16 mouse cellular contexts compared by ENCODE assay signal in the genomic region with DNA sequence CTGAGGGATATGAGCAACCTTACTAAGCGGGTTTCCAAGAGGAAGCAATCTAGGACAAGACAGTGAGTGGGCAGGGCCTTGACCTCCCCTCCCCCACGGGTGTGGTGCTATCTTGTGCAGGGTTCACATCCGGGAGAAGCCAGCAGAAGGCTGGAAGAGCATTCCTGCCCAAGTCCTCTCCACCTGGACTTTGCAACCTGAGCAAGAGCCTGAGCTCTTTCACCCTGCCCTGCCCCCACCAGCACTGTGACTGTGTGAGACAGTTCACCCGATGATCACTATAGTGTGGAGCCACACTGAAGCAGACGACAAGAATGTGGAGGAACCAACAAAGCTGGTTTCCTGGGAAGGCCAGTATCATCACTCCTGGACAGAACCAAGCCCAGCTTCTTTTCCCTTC. TPM values are rescaled to one million over a fixed set of nuclear protein-coding genes. Genes with fewer than 3 reads are reported as not detected.
DNase-seq lines count a peak whose midpoint lies in the region; ATAC-seq and TF ChIP-seq lines count a peak whose summit lies in the region.
"Had no signal": no experiment of that assay in that cellular context is flagged by ENCODE, and none has a peak within 500 bp of the region (broad histone marks: within the 10 kb centered on the region; RNA-seq: fewer than 3 reads in every experiment).

No protein-coding gene starts in this region.

- no peak overlapping the region for H3K4me2 ChIP-seq in kidney, embryonic 14.5 days (replicated peaks; ENCODE audit: low read depth, low read length)
- no peak overlapping the region for H3K4me2 ChIP-seq in intestine, embryonic 15.5 days (replicated peaks)
- H3K4me2 ChIP-seq in liver, postnatal 0 days (ENCODE audit: low read depth, low read length) = peak overlapping the region; percentile 35
- H3K4me2 ChIP-seq: embryonic facial prominence, embryonic 15.5 days; forebrain, embryonic 13.5 days; limb, embryonic 12.5 days; neural tube, embryonic 13.5 days had no signal

- H3K27ac ChIP-seq in kidney, embryonic 14.5 days (ENCODE audit: low read depth, low read length) = no peak overlapping the region
- peak overlapping the region; percentile 33; the same call in 1 of the 2 replicates for H3K27ac ChIP-seq in intestine, embryonic 15.5 days
- peak overlapping the region; percentile 11 for H3K27ac ChIP-seq in liver, postnatal 0 days (ENCODE audit: low read depth)
- H3K27ac ChIP-seq: embryonic facial prominence, embryonic 15.5 days; forebrain, embryonic 13.5 days; limb, embryonic 12.5 days; neural tube, embryonic 13.5 days had no signal

- H3K9me3 ChIP-seq in kidney, embryonic 14.5 days (ENCODE audit: control insufficient read depth, low read length) = no peaks in the 10 kb centered on the region
- H3K9me3 ChIP-seq in intestine, embryonic 15.5 days = no peaks in the 10 kb centered on the region
- H3K9me3 ChIP-seq in liver, postnatal 0 days (ENCODE audit: low read length) = no peaks in the 10 kb centered on the region
- H3K9me3 ChIP-seq: embryonic facial prominence, embryonic 15.5 days; forebrain, embryonic 13.5 days; limb, embryonic 12.5 days; neural tube, embryonic 13.5 days had no signal

- DNase-seq in kidney, adult 18-20 months = peak; percentile 75
- DNase-seq in kidney, postnatal 14 days = peak; percentile 74
- DNase-seq in liver, postnatal 0 days = peak; percentile 54
- DNase-seq in urinary bladder, adult 2 months (ENCODE audit: low spot score) = no peak
- no peak for DNase-seq in lung, postnatal 36 days
- DNase-seq in right cerebral cortex, postnatal 4 days = no peak
- DNase-seq: heart, adult 18-20 months; thymus, postnatal 25 days had no signal

- no peak for TF ChIP-seq CTCF in liver, postnatal 0 days (IDR thresholded peaks at IDR 0.05; ENCODE audit: low read depth)

- peaks cover 23% of the 10 kb centered on the region for H3K4me1 ChIP-seq in kidney, embryonic 14.5 days (ENCODE audit: control insufficient read depth, insufficient read depth, low read length)
- peaks cover 30% of the 10 kb centered on the region for H3K4me1 ChIP-seq in intestine, embryonic 15.5 days (replicated peaks)
- H3K4me1 ChIP-seq in liver, postnatal 0 days (ENCODE audit: insufficient read depth) = peaks cover 21% of the 10 kb centered on the region; the same call in 1 of the 2 replicates

- H3K27me3 ChIP-seq in kidney, embryonic 14.5 days (ENCODE audit: control insufficient read depth, insufficient read depth, low read length) = peaks cover 22% of the 10 kb centered on the region
- peaks cover 24% of the 10 kb centered on the region for H3K27me3 ChIP-seq in intestine, embryonic 15.5 days (replicated peaks)
- H3K27me3 ChIP-seq in liver, postnatal 0 days (ENCODE audit: insufficient read depth, low read length) = peaks cover 25% of the 10 kb centered on the region

- WGBS in kidney, embryonic 14.5 days = 41% methylated on average over 5 of the region's 5 CpGs
- 46% methylated on average over 5 of the region's 5 CpGs for WGBS in intestine, embryonic 15.5 days
- 23% methylated on average over 5 of the region's 5 CpGs for WGBS in liver, postnatal 0 days (ENCODE audit: insufficient replicate concordance)

- TF ChIP-seq EP300 in liver, postnatal 0 days (IDR thresholded peaks at IDR 0.05; ENCODE audit: low read depth) = no peak

- H3K4me3 ChIP-seq in kidney, embryonic 14.5 days (ENCODE audit: low read length) = no peak overlapping the region
- H3K4me3 ChIP-seq in intestine, embryonic 15.5 days (replicated peaks) = no peak overlapping the region
- H3K4me3 ChIP-seq in liver, postnatal 0 days (ENCODE audit: low read depth, low read length) = no peak overlapping the region
- H3K4me3 ChIP-seq: embryonic facial prominence, embryonic 15.5 days; forebrain, embryonic 13.5 days; limb, embryonic 12.5 days; neural tube, embryonic 13.5 days had no signal

- no peaks in the 10 kb centered on the region for H3K36me3 ChIP-seq in kidney, embryonic 14.5 days (ENCODE audit: control insufficient read depth, insufficient read depth, low read length)
- no peaks in the 10 kb centered on the region for H3K36me3 ChIP-seq in intestine, embryonic 15.5 days
- H3K36me3 ChIP-seq in liver, postnatal 0 days (replicated peaks; ENCODE audit: insufficient read depth, low read length) = no peaks in the 10 kb centered on the region
- H3K36me3 ChIP-seq: embryonic facial prominence, embryonic 15.5 days; limb, embryonic 12.5 days; neural tube, embryonic 13.5 days had no signal

- no peak overlapping the region for H3K9ac ChIP-seq in kidney, embryonic 14.5 days (ENCODE audit: low read depth, low read length)
- H3K9ac ChIP-seq in intestine, embryonic 15.5 days = no peak overlapping the region
- no peak overlapping the region for H3K9ac ChIP-seq in liver, postnatal 0 days (replicated peaks)
- H3K9ac ChIP-seq: embryonic facial prominence, embryonic 15.5 days; forebrain, embryonic 13.5 days; limb, embryonic 12.5 days; neural tube, embryonic 13.5 days had no signal

- no peak for ATAC-seq in kidney, embryonic 14.5 days (ENCODE audit: low FRiP score, low TSS enrichment)
- peak; percentile 72 for ATAC-seq in intestine, embryonic 15.5 days
- peak; percentile 14; the same call in 1 of the 2 replicates for ATAC-seq in liver, postnatal 0 days
- ATAC-seq: forebrain, embryonic 13.5 days; lung, postnatal 0 days had no signal

RNA-seq across cellular contexts. Expression of a gene that starts 4.7 kb away (rescaled TPM):
- polyA plus RNA-seq in kidney, embryonic 14.5 days (2014; fragmentation: Nextera tagmentation; extraction: Ambion mirVana) = 1.4 and 1.7 TPM in 2 replicates
- polyA plus RNA-seq in intestine, embryonic 15.5 days (2015; fragmentation: Nextera tagmentation; extraction: Ambion mirVana) = 5.8 and 6.1 TPM in 2 replicates
- 1.8 and 3.9 TPM in 2 replicates for polyA plus RNA-seq in liver, postnatal 0 days (2015; fragmentation: Nextera tagmentation; extraction: Ambion mirVana)
- polyA plus RNA-seq in urinary bladder, adult 2 months (2012; rRNA removed) = 2.1 and 2.3 TPM in 2 replicates
- polyA plus RNA-seq: forebrain, embryonic 13.5 days; midbrain, postnatal 0 days; neural tube, embryonic 13.5 days had no signal

RNA-seq across cellular contexts. Expression of a gene that starts 53.1 kb away (rescaled TPM):
- 131 and 224 TPM in 2 replicates for polyA plus RNA-seq in kidney, embryonic 14.5 days (2014; fragmentation: Nextera tagmentation; extraction: Ambion mirVana)
- polyA plus RNA-seq in intestine, embryonic 15.5 days (2015; fragmentation: Nextera tagmentation; extraction: Ambion mirVana) = 138 and 157 TPM in 2 replicates
- polyA plus RNA-seq in liver, postnatal 0 days (2015; fragmentation: Nextera tagmentation; extraction: Ambion mirVana) = 12.1 and 12.2 TPM in 2 replicates
- 27.9 and 30.9 TPM in 2 replicates for polyA plus RNA-seq in urinary bladder, adult 2 months (2012; rRNA removed)

Comparison
In these comparisons a context has a peak if more than half of its experiments do, and no peak if none do; other contexts are left out.
1. DNase-seq: peak in kidney, adult 18-20 months (single experiment), kidney, postnatal 14 days (single experiment) and liver, postnatal 0 days (single experiment); none in urinary bladder, adult 2 months (single experiment), lung, postnatal 36 days (single experiment) and right cerebral cortex, postnatal 4 days (single experiment).